Mouse (Mus musculus): ENCODE data around the gene Myl6b. TPM values are rescaled to one million over a fixed set of nuclear protein-coding genes. Genes with fewer than 3 reads are reported as not detected.
"Not testable (repeated sequence)": the region's sequence is repeated elsewhere in the genome, so short reads cannot be mapped to it uniquely, and the experiment has no call there.

Gene Myl6b
- polyA plus RNA-seq, 1 experiment from 2014 or later: 54.1 TPM

GRCm38 (mm10) chr10:128508260-128508659 lies 9.8 kb upstream of the Myl6b start:
- DNase-seq (ENCODE audit: low read depth, low spot score): no peak
- no peak for ATAC-seq
- TF ChIP-seq CTCF (IDR thresholded peaks at IDR 0.05): no peak
- ChIA-PET POLR2A (no interaction called here), CTCF (interaction anchor here (1.3 to 1.6 kb wide), 2 partner anchors 9 to 12 kb away, joined by 3 read pairs; no protein-coding TSS in a partner anchor)
- no peaks in the 10 kb centered on the region for H3K27me3 ChIP-seq
- in situ Hi-C loops (cut with MboI; ENCODE audit: low pct_unique_long_range_greater_than_20kb): no loop called here

GRCm38 (mm10) chr10:128505974-128506373 lies 7.5 kb upstream of the Myl6b start:
- no peak for TF ChIP-seq CTCF (IDR thresholded peaks at IDR 0.05)
- ChIA-PET CTCF (interaction anchor here (2.1 kb wide), 1 partner anchor 19 kb away, joined by 5 read pairs; the partner anchor contains the start of gene Esyt1), POLR2A (interaction anchor here (1.7 kb wide), 1 partner anchor 15 kb away, joined by 6 read pairs; no protein-coding TSS in a partner anchor)
- in situ Hi-C loops (cut with MboI; ENCODE audit: low pct_unique_long_range_greater_than_20kb): no loop called here
- ATAC-seq: no peak
- no peaks in the 10 kb centered on the region for H3K27me3 ChIP-seq
- DNase-seq (ENCODE audit: low read depth, low spot score): no peak

- H3K27me3 ChIP-seq; ATAC-seq; in situ Hi-C loops (cut with MboI; ENCODE audit: low pct_unique_long_range_greater_than_20kb); DNase-seq (ENCODE audit: low read depth, low spot score): not testable (repeated sequence)
- ChIA-PET POLR2A (interaction anchor here (0.7 to 1.7 kb wide), 2 partner anchors 15 to 100 kb away, joined by 3 to 6 read pairs; no protein-coding TSS in a partner anchor), CTCF (interaction anchor here (2.0 to 2.1 kb wide), 2 partner anchors 15 to 20 kb away, joined by 5 to 7 read pairs; partner anchors contain the start of gene Esyt1)
These were observed 6.8 kb upstream of the Myl6b start for GRCm38 (mm10) chr10:128505371-128505667.

GRCm38 (mm10) chr10:128504641-128505370 lies 6.3 kb upstream of the Myl6b start:
- no peak for TF ChIP-seq CTCF (IDR thresholded peaks at IDR 0.05)
- POLR2A ChIA-PET: interaction anchor here (0.7 to 1.7 kb wide), 3 partner anchors 14 to 100 kb away, joined by 3 to 6 read pairs (median 4); no protein-coding TSS in a partner anchor
- no peaks in the 10 kb centered on the region for H3K27me3 ChIP-seq
- ATAC-seq (no peak), DNase-seq (ENCODE audit: low read depth, low spot score) (no peak)
- CTCF ChIA-PET: interaction anchor here (1.3 to 2.0 kb wide), 2 partner anchors 16 to 21 kb away, joined by 5 to 7 read pairs; partner anchors contain the start of gene Esyt1
- in situ Hi-C loops (cut with MboI; ENCODE audit: low pct_unique_long_range_greater_than_20kb): no loop called here

- no peak for ATAC-seq
- CTCF ChIA-PET: interaction anchor here (1.3 to 2.0 kb wide), 2 partner anchors 16 to 22 kb away, joined by 5 to 7 read pairs; partner anchors contain the start of gene Esyt1
- POLR2A ChIA-PET: interaction anchor here (0.6 to 1.2 kb wide), 3 partner anchors 15 to 139 kb away, joined by 3 to 4 read pairs (median 3); no protein-coding TSS in a partner anchor
- TF ChIP-seq CTCF (IDR thresholded peaks at IDR 0.05): no peak
- no peaks in the 10 kb centered on the region for H3K27me3 ChIP-seq
- no peak for DNase-seq (ENCODE audit: low read depth, low spot score)
- in situ Hi-C loops (cut with MboI; ENCODE audit: low pct_unique_long_range_greater_than_20kb): no loop called here
These were observed 5.5 kb upstream of the Myl6b start for GRCm38 (mm10) chr10:128504012-128504411.

GRCm38 (mm10) chr10:128503532-128503931 lies 5.0 kb upstream of the Myl6b start:
- ChIA-PET CTCF (interaction anchor here (1.4 kb wide), 1 partner anchor 14 kb away, joined by 4 read pairs; no protein-coding TSS in a partner anchor), POLR2A (interaction anchor here (0.6 kb wide), 2 partner anchors 15 to 138 kb away, joined by 3 read pairs; no protein-coding TSS in a partner anchor)
- in situ Hi-C loops (cut with MboI; ENCODE audit: low pct_unique_long_range_greater_than_20kb): no loop called here
- DNase-seq (ENCODE audit: low read depth, low spot score): no peak
- ATAC-seq: no peak
- no peaks in the 10 kb centered on the region for H3K27me3 ChIP-seq
- no peak for TF ChIP-seq CTCF (IDR thresholded peaks at IDR 0.05)

GRCm38 (mm10) chr10:128502341-128502740 lies 3.9 kb upstream of the Myl6b start:
- DNase-seq (ENCODE audit: low read depth, low spot score) (no peak), ATAC-seq (no peak)
- no peak for TF ChIP-seq CTCF (IDR thresholded peaks at IDR 0.05)
- CTCF ChIA-PET: interaction anchor here (1.1 to 1.8 kb wide), 3 partner anchors 9 to 44 kb away, joined by 3 to 6 read pairs (median 4); partner anchors contain the start of gene Myl6
- in situ Hi-C loops (cut with MboI; ENCODE audit: low pct_unique_long_range_greater_than_20kb): no loop called here
- H3K27me3 ChIP-seq: no peaks in the 10 kb centered on the region
- POLR2A ChIA-PET: interaction anchor here (0.6 to 1.7 kb wide), 4 partner anchors 9 to 22 kb away, joined by 3 to 6 read pairs (median 4); partner anchors contain the start of gene Myl6

GRCm38 (mm10) chr10:128499116-128499671 lies 709 bp upstream of the Myl6b start:
- no peak for TF ChIP-seq CTCF (IDR thresholded peaks at IDR 0.05)
- no peaks in the 10 kb centered on the region for H3K27me3 ChIP-seq
- ATAC-seq (peak; percentile 23), DNase-seq (ENCODE audit: low read depth, low spot score) (no peak)
- in situ Hi-C loops (cut with MboI; ENCODE audit: low pct_unique_long_range_greater_than_20kb): no loop called here
- ChIA-PET CTCF (interaction anchor here (1.0 to 1.4 kb wide), 3 partner anchors 9 to 21 kb away, joined by 3 to 4 read pairs (median 3); no protein-coding TSS in a partner anchor), POLR2A (interaction anchor here (1.2 to 2.2 kb wide), 2 partner anchors 9 to 49 kb away, joined by 7 to 8 read pairs; partner anchors contain the start of gene Zc3h10)

GRCm38 (mm10) chr10:128497134-128497737 lies 1.2 kb downstream of the Myl6b start:
- DNase-seq (ENCODE audit: low read depth, low spot score): no peak
- CTCF ChIA-PET: no interaction called here
- no peak for TF ChIP-seq CTCF (IDR thresholded peaks at IDR 0.05)
- POLR2A ChIA-PET: no interaction called here
- H3K27me3 ChIP-seq: no peaks in the 10 kb centered on the region
- no peak for ATAC-seq
- in situ Hi-C loops (cut with MboI; ENCODE audit: low pct_unique_long_range_greater_than_20kb): no loop called here

GRCm38 (mm10) chr10:128496509-128497077 lies 1.9 kb downstream of the Myl6b start:
- DNase-seq (ENCODE audit: low read depth, low spot score) (no peak), ATAC-seq (no peak)
- in situ Hi-C loops (cut with MboI; ENCODE audit: low pct_unique_long_range_greater_than_20kb): no loop called here
- no peaks in the 10 kb centered on the region for H3K27me3 ChIP-seq
- TF ChIP-seq CTCF (IDR thresholded peaks at IDR 0.05): no peak
- ChIA-PET POLR2A (no interaction called here), CTCF (interaction anchor here (0.9 kb wide), 1 partner anchor 12 kb away, joined by 3 read pairs; no protein-coding TSS in a partner anchor)

Measured in Patski (cell line).